Mouse (Mus musculus) mouse trophoblast stem cell (cell line): ENCODE data around the gene Wdr24.
"Not testable (repeated sequence)": the region's sequence is repeated elsewhere in the genome, so short reads cannot be mapped to it uniquely, and the experiment has no call there.

Source experiments
- in situ Hi-C, 2 experiments: fragments of 300-500 bp; cut with MseI, MboI; formaldehyde crosslinking; loops; 2 replicates in 1 of 2; 3 replicates in 1 of 2; pipeline ENCODE4 v1.15.1; 2025

Gene Wdr24

GRCm38 (mm10) chr17:25807452-25807851, 16.0 kb upstream of the Wdr24 start:
- in situ Hi-C loops = not testable (repeated sequence)

- in situ Hi-C loops = no loop called here
Measured at GRCm38 (mm10) chr17:25808028-25808427, 15.4 kb upstream of the Wdr24 start.

GRCm38 (mm10) chr17:25808789-25809605, 14.4 kb upstream of the Wdr24 start, which contains the start of gene Fbxl16:
Fbxl16 (plus strand) TSS chr17:25809085.
- in situ Hi-C loops = no loop called here

GRCm38 (mm10) chr17:25809606-25810340, 13.7 kb upstream of the Wdr24 start:
- in situ Hi-C loops = no loop called here

GRCm38 (mm10) chr17:25810890-25811289, 12.5 kb upstream of the Wdr24 start:
- in situ Hi-C loops = no loop called here

GRCm38 (mm10) chr17:25813471-25813870, 10.0 kb upstream of the Wdr24 start:
- in situ Hi-C loops = no loop called here

- in situ Hi-C loops = no loop called here
Measured at GRCm38 (mm10) chr17:25817662-25818061, 5.8 kb upstream of the Wdr24 start.

- in situ Hi-C loops = no loop called here
Measured at GRCm38 (mm10) chr17:25818851-25819780, 4.3 kb upstream of the Wdr24 start.

GRCm38 (mm10) chr17:25824362-25825142, 1.1 kb downstream of the Wdr24 start:
- in situ Hi-C loops = no loop called here

- in situ Hi-C loops = no loop called here
Measured at GRCm38 (mm10) chr17:25825311-25825710, 1.9 kb downstream of the Wdr24 start.

GRCm38 (mm10) chr17:25825984-25826570, 2.6 kb downstream of the Wdr24 start:
- in situ Hi-C loops = no loop called here

GRCm38 (mm10) chr17:25827011-25827410, 3.6 kb downstream of the Wdr24 start:
- in situ Hi-C loops = no loop called here

GRCm38 (mm10) chr17:25827546-25828222, 4.3 kb downstream of the Wdr24 start:
- in situ Hi-C loops = no loop called here

- in situ Hi-C loops = no loop called here
Measured at GRCm38 (mm10) chr17:25828223-25828594, 4.8 kb downstream of the Wdr24 start.

- in situ Hi-C loops = no loop called here
Measured at GRCm38 (mm10) chr17:25828712-25829557, 5.5 kb downstream of the Wdr24 start, which contains the start of gene Jmjd8. Jmjd8 (plus strand) TSS chr17:25828867.

GRCm38 (mm10) chr17:25829558-25830017, 6.2 kb downstream of the Wdr24 start:
- in situ Hi-C loops = no loop called here

- in situ Hi-C loops = no loop called here
Measured at GRCm38 (mm10) chr17:25830200-25830753, 6.8 kb downstream of the Wdr24 start.

GRCm38 (mm10) chr17:25830806-25831431, 7.5 kb downstream of the Wdr24 start:
- in situ Hi-C loops = no loop called here
